Mouse (Mus musculus) intestine, embryonic 16.5 days (tissue): ENCODE results near the gene Cnih3. TPM values are rescaled to one million over a fixed set of nuclear protein-coding genes. Genes with fewer than 3 reads are reported as not detected.

Source experiments
- ATAC-seq: fragments of 200-750 bp; cut with Nextera tagmentation; 2 replicates; pipeline ENCODE4 v1.8.0; 2017; ENCODE audit warnings: moderate TSS enrichment, moderate library complexity
- H3K27ac ChIP-seq: fragments of 300-500 bp; sonication (generic); 2 replicates; pipeline ENCODE4 v1.5.1; 2014; ENCODE audit warnings: mild to moderate bottlenecking, low read length
- H3K27me3 ChIP-seq: fragments of 300-500 bp; sonication (generic); replicated peaks from 2 replicates; pipeline ENCODE4 v1.6.1; 2014; ENCODE audit warnings: low read length, control low read depth, mixed read lengths; ENCODE audit not compliant: control insufficient read depth, insufficient read depth
- H3K36me3 ChIP-seq: fragments of 300-500 bp; sonication (generic); 2 replicates; pipeline ENCODE4 v1.6.1; 2014; ENCODE audit warnings: low read length, control low read depth; ENCODE audit not compliant: control insufficient read depth, insufficient read depth
- H3K4me1 ChIP-seq: fragments of 300-500 bp; sonication (generic); 2 replicates; pipeline ENCODE4 v1.6.1; 2014; ENCODE audit warnings: low read length, control low read depth, mixed read lengths; ENCODE audit not compliant: control insufficient read depth, insufficient read depth
- H3K4me2 ChIP-seq: fragments of 300-500 bp; sonication (generic); 2 replicates; pipeline ENCODE4 v1.6.1; 2014; ENCODE audit warnings: low read depth, low read length, control low read depth
- H3K4me3 ChIP-seq: fragments of 300-500 bp; sonication (generic); 2 replicates; pipeline ENCODE4 v1.5.1; 2014; ENCODE audit warnings: mild to moderate bottlenecking, low read length
- H3K9ac ChIP-seq: fragments of 300-500 bp; sonication (generic); 2 replicates; pipeline ENCODE4 v1.6.1; 2014; ENCODE audit warnings: low read depth, low read length
- H3K9me3 ChIP-seq: fragments of 300-500 bp; sonication (generic); 2 replicates; pipeline ENCODE4 v1.6.1; 2016; ENCODE audit warnings: low read length, control low read depth; ENCODE audit not compliant: control insufficient read depth
- WGBS: fragments of 180-500 bp; shearing (Covaris S2); extraction: QIAGEN DNeasy Blood & Tissue Kit; methylation state at CpG from one replicate; pipeline ENCODE4 v1.1.7; 2014; 5-methylcytosine and 5-hydroxymethylcytosine counted together
- polyA plus RNA-seq: library from polyadenylated mRNA; unstranded; fragments of >200 nt; fragmentation: Nextera tagmentation; extraction: Ambion mirVana; gene quantifications from 2 replicates; pipeline ENCODE4 v1.2.1, GENCODE M21; 2015

The Cnih3 gene
- polyA plus RNA-seq, 1 experiment from 2014 or later = 0.13 TPM

GRCm38 (mm10) chr1:181336857-181337256 lies 15.6 kb upstream of the Cnih3 start:
- H3K4me1 ChIP-seq = no peaks in the 10 kb centered on the region
- no peaks in the 10 kb centered on the region for H3K27me3 ChIP-seq
- H3K9ac ChIP-seq = no peak overlapping the region
- no peak overlapping the region for H3K27ac ChIP-seq
- no peaks in the 10 kb centered on the region for H3K9me3 ChIP-seq
- no peak for ATAC-seq
- H3K36me3 ChIP-seq = no peaks in the 10 kb centered on the region
- 86% methylated on average over 6 of the region's 6 CpGs for WGBS
- H3K4me3 ChIP-seq = no peak overlapping the region
- no peak overlapping the region for H3K4me2 ChIP-seq

- Histone ChIP-seq H3K27me3 (no peaks in the 10 kb centered on the region), H3K9ac (no peak overlapping the region), H3K4me1 (no peaks in the 10 kb centered on the region), H3K9me3 (no peaks in the 10 kb centered on the region), H3K36me3 (no peaks in the 10 kb centered on the region), H3K27ac (no peak overlapping the region), H3K4me3 (no peak overlapping the region), H3K4me2 (no peak overlapping the region)
- ATAC-seq = no peak
- WGBS = 89% methylated on average over 6 of the region's 6 CpGs
Measured at GRCm38 (mm10) chr1:181339106-181339505, 13.3 kb upstream of the Cnih3 start.

GRCm38 (mm10) chr1:181345547-181345946 lies 6.9 kb upstream of the Cnih3 start:
- ATAC-seq = peak; percentile 87
- Histone ChIP-seq H3K27ac (no peak overlapping the region), H3K4me3 (no peak overlapping the region), H3K9ac (no peak overlapping the region), H3K27me3 (no peaks in the 10 kb centered on the region), H3K4me2 (no peak overlapping the region), H3K9me3 (no peaks in the 10 kb centered on the region), H3K4me1 (no peaks in the 10 kb centered on the region), H3K36me3 (no peaks in the 10 kb centered on the region)
- 15% methylated on average over 15 of the region's 15 CpGs for WGBS

GRCm38 (mm10) chr1:181352043-181352366 lies 423 bp upstream of the Cnih3 start:
- WGBS = 9% methylated on average over 3 of the region's 3 CpGs
- Histone ChIP-seq H3K9me3 (no peaks in the 10 kb centered on the region), H3K4me1 (peaks cover 19% of the 10 kb centered on the region), H3K27me3 (peaks cover 35% of the 10 kb centered on the region), H3K27ac (no peak overlapping the region), H3K4me3 (peak overlapping the region; percentile 61), H3K36me3 (no peaks in the 10 kb centered on the region), H3K4me2 (peak overlapping the region; percentile 99), H3K9ac (peak overlapping the region; percentile 63)
- ATAC-seq = no peak

- no peaks in the 10 kb centered on the region for H3K36me3 ChIP-seq
- H3K4me2 ChIP-seq = peak overlapping the region; percentile 99
- H3K27ac ChIP-seq = no peak overlapping the region
- peaks cover 35% of the 10 kb centered on the region for H3K27me3 ChIP-seq
- H3K4me1 ChIP-seq = peaks cover 19% of the 10 kb centered on the region
- H3K9me3 ChIP-seq = no peaks in the 10 kb centered on the region
- H3K4me3 ChIP-seq = peak overlapping the region; percentile 61
- peak; percentile 47; the same call in 1 of the 2 replicates for ATAC-seq
- H3K9ac ChIP-seq = peak overlapping the region; percentile 63
- WGBS = 4% methylated on average over 33 of the region's 33 CpGs
Measured at GRCm38 (mm10) chr1:181353200-181354097, 1.0 kb downstream of the Cnih3 start.

DNA sequence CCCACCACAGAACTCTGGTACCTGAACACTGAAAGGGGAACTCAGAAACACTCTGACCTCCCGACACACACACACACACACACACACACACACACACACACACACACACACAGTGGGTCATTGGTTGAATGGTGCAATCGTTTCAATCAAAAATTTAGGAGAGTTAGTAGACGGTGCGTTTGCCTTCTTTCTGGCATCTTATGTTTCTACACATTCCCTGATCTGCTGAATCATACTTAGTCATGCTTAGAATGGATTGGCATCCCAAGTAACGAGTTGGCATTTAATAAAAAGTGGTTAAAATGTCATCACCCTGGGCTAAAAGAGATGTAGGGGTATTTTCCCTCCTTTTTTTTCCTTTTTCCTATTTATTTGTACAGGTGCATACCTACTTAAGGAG lies 3.3 kb downstream of the Cnih3 start:
- Histone ChIP-seq H3K9ac (no peak overlapping the region), H3K36me3 (no peaks in the 10 kb centered on the region), H3K4me2 (no peak overlapping the region), H3K4me1 (peaks cover 19% of the 10 kb centered on the region), H3K9me3 (no peaks in the 10 kb centered on the region), H3K4me3 (no peak overlapping the region), H3K27me3 (peaks cover 34% of the 10 kb centered on the region), H3K27ac (no peak overlapping the region)
- no peak for ATAC-seq
- WGBS = 80% methylated on average over 5 of the region's 5 CpGs

GRCm38 (mm10) chr1:181357870-181358269 lies 5.4 kb downstream of the Cnih3 start:
- Histone ChIP-seq H3K4me2 (no peak overlapping the region), H3K27ac (no peak overlapping the region), H3K9me3 (no peaks in the 10 kb centered on the region), H3K9ac (no peak overlapping the region), H3K4me1 (peaks cover 9% of the 10 kb centered on the region), H3K36me3 (no peaks in the 10 kb centered on the region), H3K27me3 (peaks cover 14% of the 10 kb centered on the region), H3K4me3 (no peak overlapping the region)
- no peak for ATAC-seq
- WGBS = 53% methylated on average over 2 of the region's 2 CpGs

DNA sequence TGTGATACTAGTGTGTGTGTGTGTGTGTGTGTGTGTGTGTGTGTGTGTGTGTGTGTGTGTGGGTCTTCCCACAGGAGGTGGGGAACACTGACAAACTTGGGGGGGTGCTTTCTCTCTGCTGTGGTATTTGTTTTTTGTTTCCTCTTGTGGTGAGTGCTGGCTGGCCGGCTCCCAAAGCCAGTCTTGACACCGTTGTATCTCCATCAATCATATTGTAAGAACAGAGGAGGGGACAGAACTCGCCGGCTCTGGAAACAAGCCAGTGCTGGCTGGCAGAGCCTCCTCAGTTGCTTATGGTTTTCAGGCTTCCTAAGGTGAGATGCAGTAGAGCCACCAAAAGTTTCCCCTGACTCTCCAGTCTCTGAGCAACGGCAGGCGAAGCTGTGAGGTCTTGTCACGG lies 6.1 kb downstream of the Cnih3 start:
- WGBS = 53% methylated on average over 7 of the region's 7 CpGs
- Histone ChIP-seq H3K9ac (no peak overlapping the region), H3K36me3 (no peaks in the 10 kb centered on the region), H3K4me1 (peaks cover 3% of the 10 kb centered on the region), H3K4me2 (no peak overlapping the region), H3K4me3 (no peak overlapping the region), H3K27me3 (peaks cover 8% of the 10 kb centered on the region), H3K27ac (no peak overlapping the region), H3K9me3 (no peaks in the 10 kb centered on the region)
- no peak for ATAC-seq

DNA sequence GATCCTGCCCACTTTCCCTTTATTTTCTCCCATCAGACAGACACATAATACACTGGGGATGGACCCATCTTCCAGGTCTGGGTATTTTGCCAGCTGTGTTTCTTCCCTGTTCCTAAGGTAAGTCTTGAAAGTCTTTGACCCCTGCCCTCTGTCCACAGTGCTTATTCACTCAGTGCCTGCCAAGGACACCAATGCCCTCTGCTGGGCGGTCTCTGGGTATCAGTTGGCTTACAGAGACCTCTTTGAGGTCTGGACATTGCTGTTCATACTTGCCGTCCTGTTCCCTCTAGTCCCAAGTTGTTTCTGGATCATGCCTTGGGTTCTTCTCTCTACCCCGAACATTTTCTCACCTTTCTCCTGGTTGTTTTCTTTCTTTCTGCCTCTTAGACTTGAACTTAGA lies 8.3 kb downstream of the Cnih3 start:
- WGBS = 83% methylated on average over 3 of the region's 3 CpGs
- H3K9ac ChIP-seq = no peak overlapping the region
- H3K9me3 ChIP-seq = no peaks in the 10 kb centered on the region
- H3K27me3 ChIP-seq = no peaks in the 10 kb centered on the region
- H3K4me1 ChIP-seq = no peaks in the 10 kb centered on the region
- ATAC-seq = no peak
- H3K36me3 ChIP-seq = no peaks in the 10 kb centered on the region
- H3K4me2 ChIP-seq = no peak overlapping the region
- H3K4me3 ChIP-seq = no peak overlapping the region
- no peak overlapping the region for H3K27ac ChIP-seq

- WGBS = 61% methylated on average over 4 of the region's 4 CpGs
Measured at GRCm38 (mm10) chr1:181364025-181364424, 11.6 kb downstream of the Cnih3 start.

More at GRCm38 (mm10) chr1:181364025-181364424, 11.6 kb downstream of the Cnih3 start:
- Histone ChIP-seq H3K27me3 (no peaks in the 10 kb centered on the region), H3K9me3 (no peaks in the 10 kb centered on the region), H3K4me2 (no peak overlapping the region), H3K4me3 (no peak overlapping the region), H3K9ac (no peak overlapping the region), H3K27ac (no peak overlapping the region), H3K36me3 (no peaks in the 10 kb centered on the region), H3K4me1 (no peaks in the 10 kb centered on the region)
- ATAC-seq = peak; percentile 72
